Mouse (Mus musculus): ENCODE results near the gene Gm45062. TPM values are rescaled to one million over a fixed set of nuclear protein-coding genes. Genes with fewer than 3 reads are reported as not detected.

Gene Gm45062
- total RNA-seq, 1 experiment: 1.5 TPM

DNA sequence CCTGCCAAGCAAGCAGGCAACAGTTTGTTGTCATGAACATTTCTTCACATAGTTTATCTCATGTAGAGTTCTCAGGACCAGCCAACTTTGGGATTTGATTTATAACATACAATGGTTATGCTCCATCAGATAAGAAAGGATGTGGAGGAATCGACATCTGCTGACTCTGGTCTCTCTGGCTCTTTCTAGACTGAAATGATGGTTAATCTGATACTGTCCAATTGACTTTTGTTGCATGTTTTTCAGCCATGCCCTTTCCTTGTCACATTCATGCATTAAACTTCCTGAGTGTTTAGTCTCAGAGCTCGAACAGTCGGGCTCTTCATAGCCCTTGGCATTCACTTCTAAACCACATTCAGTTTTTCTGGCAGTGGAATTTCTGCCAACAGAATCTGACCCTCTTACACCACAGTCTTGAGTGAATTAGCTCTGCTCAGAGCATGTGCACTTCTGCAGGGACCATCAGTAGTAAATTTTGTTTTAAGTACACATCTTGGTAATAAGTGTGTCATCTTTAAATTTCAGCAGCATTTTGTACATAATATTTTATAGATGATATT lies 26.2 kb downstream of the Gm45062 start:
- no peak for DNase-seq (ENCODE audit: low read depth, low spot score)
- Histone ChIP-seq H3K9me3 (ENCODE audit: control insufficient read depth, insufficient read depth, low read depth, low read length) (no peaks in the 10 kb centered on the region), H3K9ac (ENCODE audit: insufficient read depth, low read depth, low read length, poor library complexity, severe bottlenecking) (no peak overlapping the region), H3K27ac (ENCODE audit: insufficient read depth, low read depth, low read length, poor library complexity, severe bottlenecking) (no peak overlapping the region), H3K4me3 (ENCODE audit: insufficient read depth in 1 of 2, low read depth in 1 of 2, low read length in 2 of 2, poor library complexity in 1 of 2, severe bottlenecking in 1 of 2) (no peak overlapping the region), H3K4me1 (ENCODE audit: control insufficient read depth in 2 of 2, insufficient read depth in 2 of 2, low read length in 2 of 2, poor library complexity in 1 of 2) (no peaks in the 10 kb centered on the region), H3K36me3 (ENCODE audit: control insufficient read depth, insufficient read depth, low read length, poor library complexity, severe bottlenecking) (no peaks in the 10 kb centered on the region)
- TF ChIP-seq MAFK (IDR thresholded peaks at IDR 0.05; ENCODE audit: insufficient read depth, low read depth, low read length): no peak
- no peak for TF ChIP-seq ZC3H11A (IDR thresholded peaks at IDR 0.05; ENCODE audit: borderline replicate concordance, low read depth, low read length)
- no peak for TF ChIP-seq ZNF384 (IDR thresholded peaks at IDR 0.05; ENCODE audit: low read depth, low read length)
- TF ChIP-seq HCFC1 (IDR thresholded peaks at IDR 0.05; ENCODE audit: borderline replicate concordance, insufficient read depth, low read length): no peak
- TF ChIP-seq CHD2 (IDR thresholded peaks at IDR 0.05; ENCODE audit: low read depth, low read length): no peak
- in situ Hi-C loops (cut with MboI; ENCODE audit: low sequenced_read_pairs in 2 of 2, unreplicated experiment in 2 of 2): no loop called here

DNA sequence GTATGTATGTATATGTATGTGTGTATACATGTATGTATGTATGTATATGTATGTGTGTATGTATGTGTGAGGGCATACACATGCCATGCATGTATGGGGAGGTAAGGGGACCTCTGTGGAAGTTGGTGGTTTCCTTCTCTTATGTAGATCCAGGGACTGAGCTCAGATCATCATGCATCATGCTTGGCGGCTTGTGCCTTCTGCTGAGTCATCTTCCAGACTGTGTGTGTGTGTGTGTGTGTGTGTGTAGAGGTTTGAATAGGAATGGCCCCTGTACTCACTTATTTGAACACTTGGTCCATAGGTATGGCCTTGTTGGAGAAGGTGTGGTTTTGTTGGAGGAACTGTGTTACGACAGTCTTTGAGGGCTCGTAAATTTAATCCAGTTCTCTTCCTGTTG lies 26.9 kb downstream of the Gm45062 start:
- Histone ChIP-seq H3K27ac (ENCODE audit: insufficient read depth, low read depth, low read length, poor library complexity, severe bottlenecking) (no peak overlapping the region), H3K9ac (ENCODE audit: insufficient read depth, low read depth, low read length, poor library complexity, severe bottlenecking) (no peak overlapping the region), H3K9me3 (ENCODE audit: control insufficient read depth, insufficient read depth, low read depth, low read length) (no peaks in the 10 kb centered on the region), H3K4me3 (ENCODE audit: insufficient read depth in 1 of 2, low read depth in 1 of 2, low read length in 2 of 2, poor library complexity in 1 of 2, severe bottlenecking in 1 of 2) (no peak overlapping the region), H3K4me1 (ENCODE audit: control insufficient read depth in 2 of 2, insufficient read depth in 2 of 2, low read length in 2 of 2, poor library complexity in 1 of 2) (no peaks in the 10 kb centered on the region), H3K36me3 (ENCODE audit: control insufficient read depth, insufficient read depth, low read length, poor library complexity, severe bottlenecking) (no peaks in the 10 kb centered on the region)
- in situ Hi-C loops (cut with MboI; ENCODE audit: low sequenced_read_pairs in 2 of 2, unreplicated experiment in 2 of 2): no loop called here
- no peak for TF ChIP-seq CHD2 (IDR thresholded peaks at IDR 0.05; ENCODE audit: low read depth, low read length)
- TF ChIP-seq ZC3H11A (IDR thresholded peaks at IDR 0.05; ENCODE audit: borderline replicate concordance, low read depth, low read length): no peak
- TF ChIP-seq HCFC1 (IDR thresholded peaks at IDR 0.05; ENCODE audit: borderline replicate concordance, insufficient read depth, low read length): no peak
- no peak for TF ChIP-seq ZNF384 (IDR thresholded peaks at IDR 0.05; ENCODE audit: low read depth, low read length)
- no peak for TF ChIP-seq MAFK (IDR thresholded peaks at IDR 0.05; ENCODE audit: insufficient read depth, low read depth, low read length)
- DNase-seq (ENCODE audit: low read depth, low spot score): no peak

DNA sequence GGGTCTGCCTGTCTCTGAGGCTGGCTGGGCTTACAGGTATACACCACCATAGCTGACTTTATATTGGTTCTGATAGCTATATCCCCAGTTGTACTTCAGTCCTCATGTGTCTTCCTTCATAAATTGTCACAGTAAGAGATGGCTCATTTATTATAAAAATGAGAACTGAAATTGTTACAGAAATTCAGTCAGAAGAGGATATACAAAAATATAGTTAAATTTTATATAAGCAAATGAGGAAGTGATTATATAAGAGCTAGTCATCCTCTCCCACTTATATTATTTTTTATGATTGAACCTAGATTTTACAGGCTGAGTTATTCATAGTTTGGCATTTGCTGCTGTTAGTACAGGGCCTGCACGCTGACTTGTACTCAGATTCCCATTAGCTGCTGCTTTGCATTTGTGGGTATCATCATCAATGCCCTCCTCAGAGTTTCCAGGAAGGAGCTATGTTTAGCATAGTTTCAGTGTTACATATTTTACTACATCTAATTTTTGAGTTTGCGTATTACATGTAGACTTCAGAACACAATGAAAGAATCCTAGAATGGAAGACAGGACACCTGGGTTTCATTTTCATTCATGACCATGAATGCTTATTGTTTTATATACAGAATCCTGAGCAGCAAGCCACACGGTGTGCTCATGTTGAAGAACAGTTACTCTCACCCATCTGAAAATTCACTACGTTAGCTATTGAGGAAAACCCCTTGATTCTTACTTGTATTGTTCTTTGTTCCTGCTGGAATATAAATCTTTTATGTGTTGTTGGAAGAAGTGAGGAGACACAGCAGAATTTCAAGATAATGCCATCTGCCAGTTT lies 29.7 kb downstream of the Gm45062 start:
- TF ChIP-seq CHD2 (IDR thresholded peaks at IDR 0.05; ENCODE audit: low read depth, low read length): no peak
- no peak for TF ChIP-seq MAFK (IDR thresholded peaks at IDR 0.05; ENCODE audit: insufficient read depth, low read depth, low read length)
- TF ChIP-seq ZC3H11A (IDR thresholded peaks at IDR 0.05; ENCODE audit: borderline replicate concordance, low read depth, low read length): no peak
- TF ChIP-seq ZNF384 (IDR thresholded peaks at IDR 0.05; ENCODE audit: low read depth, low read length): no peak
- TF ChIP-seq HCFC1 (IDR thresholded peaks at IDR 0.05; ENCODE audit: borderline replicate concordance, insufficient read depth, low read length): no peak

GRCm38 (mm10) chr6:8294048-8294784 lies 35.0 kb downstream of the Gm45062 start:
- Histone ChIP-seq H3K9me3 (ENCODE audit: control insufficient read depth, insufficient read depth, low read depth, low read length) (no peaks in the 10 kb centered on the region), H3K4me3 (ENCODE audit: insufficient read depth in 1 of 2, low read depth in 1 of 2, low read length in 2 of 2, poor library complexity in 1 of 2, severe bottlenecking in 1 of 2) (no peak overlapping the region), H3K36me3 (ENCODE audit: control insufficient read depth, insufficient read depth, low read length, poor library complexity, severe bottlenecking) (no peaks in the 10 kb centered on the region), H3K27ac (ENCODE audit: insufficient read depth, low read depth, low read length, poor library complexity, severe bottlenecking) (no peak overlapping the region), H3K9ac (ENCODE audit: insufficient read depth, low read depth, low read length, poor library complexity, severe bottlenecking) (no peak overlapping the region), H3K4me1 (ENCODE audit: control insufficient read depth in 2 of 2, insufficient read depth in 2 of 2, low read length in 2 of 2, poor library complexity in 1 of 2) (no peaks in the 10 kb centered on the region)
- in situ Hi-C loops (cut with MboI; ENCODE audit: low sequenced_read_pairs in 2 of 2, unreplicated experiment in 2 of 2): no loop called here
- TF ChIP-seq ZNF384 (IDR thresholded peaks at IDR 0.05; ENCODE audit: low read depth, low read length): no peak
- no peak for TF ChIP-seq HCFC1 (IDR thresholded peaks at IDR 0.05; ENCODE audit: borderline replicate concordance, insufficient read depth, low read length)
- no peak for TF ChIP-seq CHD2 (IDR thresholded peaks at IDR 0.05; ENCODE audit: low read depth, low read length)
- TF ChIP-seq ZC3H11A (IDR thresholded peaks at IDR 0.05; ENCODE audit: borderline replicate concordance, low read depth, low read length): no peak
- TF ChIP-seq MAFK (IDR thresholded peaks at IDR 0.05; ENCODE audit: insufficient read depth, low read depth, low read length): no peak
- DNase-seq (ENCODE audit: low read depth, low spot score): no peak

More for the DNA sequence above, 29.7 kb downstream of the Gm45062 start:
- Histone ChIP-seq H3K4me1 (ENCODE audit: control insufficient read depth in 2 of 2, insufficient read depth in 2 of 2, low read length in 2 of 2, poor library complexity in 1 of 2) (no peaks in the 10 kb centered on the region), H3K9ac (ENCODE audit: insufficient read depth, low read depth, low read length, poor library complexity, severe bottlenecking) (no peak overlapping the region), H3K27ac (ENCODE audit: insufficient read depth, low read depth, low read length, poor library complexity, severe bottlenecking) (no peak overlapping the region), H3K9me3 (ENCODE audit: control insufficient read depth, insufficient read depth, low read depth, low read length) (no peaks in the 10 kb centered on the region), H3K36me3 (ENCODE audit: control insufficient read depth, insufficient read depth, low read length, poor library complexity, severe bottlenecking) (no peaks in the 10 kb centered on the region), H3K4me3 (ENCODE audit: insufficient read depth in 1 of 2, low read depth in 1 of 2, low read length in 2 of 2, poor library complexity in 1 of 2, severe bottlenecking in 1 of 2) (no peak overlapping the region)
- in situ Hi-C loops (cut with MboI; ENCODE audit: low sequenced_read_pairs in 2 of 2, unreplicated experiment in 2 of 2): no loop called here
- DNase-seq (ENCODE audit: low read depth, low spot score): no peak
